Mouse (Mus musculus) gastrocnemius, adult 8-10 months (tissue): ENCODE measurements around the gene Kcne4. TPM values are rescaled to one million over a fixed set of nuclear protein-coding genes. Genes with fewer than 3 reads are reported as not detected.

Source experiments
- DNase-seq, 2 experiments: peaks; one replicate each; pipeline ENCODE4 v3.0.0; 2022; ENCODE audit warnings: low spot score in 2 of 2
- total RNA-seq, 4 experiments: library from RNA; stranded (reverse); gene quantifications; 2 replicates each; pipeline ENCODE4 v1.2.4; 2022

Gene Kcne4
- total RNA-seq, 4 experiments from 2014 or later, result 0.46 to 0.91 (median 0.71) TPM

DNA sequence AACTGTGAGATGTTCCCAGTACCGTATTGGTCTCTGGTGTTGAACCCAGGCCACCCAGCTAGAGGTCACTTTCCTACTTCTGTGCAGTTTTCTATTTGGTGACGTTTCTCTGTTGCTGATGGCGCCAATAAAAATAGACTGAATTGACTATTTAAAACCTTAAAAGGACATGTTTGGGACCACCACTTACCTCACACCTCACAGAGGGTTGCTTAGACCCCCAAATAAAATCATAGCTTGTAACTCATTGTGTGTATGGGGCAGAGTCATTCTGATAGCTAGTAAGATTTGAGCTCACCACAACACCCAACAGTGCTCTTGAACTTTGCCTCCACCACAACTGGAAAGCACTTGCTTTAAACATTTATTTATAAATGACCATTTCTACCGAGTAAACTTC, 43.0 kb downstream of the Kcne4 start:
- DNase-seq, result no peak

- no peak for DNase-seq
Measured at GRCm38 (mm10) chr1:78860056-78860455, 43.5 kb downstream of the Kcne4 start.

GRCm38 (mm10) chr1:78862281-78862680, 45.7 kb downstream of the Kcne4 start:
- peak; percentile 28 to 32 for DNase-seq

- peak in 1 of 2 experiments; percentile 13 for DNase-seq
Measured at GRCm38 (mm10) chr1:78863833-78864232, 47.3 kb downstream of the Kcne4 start.

DNA sequence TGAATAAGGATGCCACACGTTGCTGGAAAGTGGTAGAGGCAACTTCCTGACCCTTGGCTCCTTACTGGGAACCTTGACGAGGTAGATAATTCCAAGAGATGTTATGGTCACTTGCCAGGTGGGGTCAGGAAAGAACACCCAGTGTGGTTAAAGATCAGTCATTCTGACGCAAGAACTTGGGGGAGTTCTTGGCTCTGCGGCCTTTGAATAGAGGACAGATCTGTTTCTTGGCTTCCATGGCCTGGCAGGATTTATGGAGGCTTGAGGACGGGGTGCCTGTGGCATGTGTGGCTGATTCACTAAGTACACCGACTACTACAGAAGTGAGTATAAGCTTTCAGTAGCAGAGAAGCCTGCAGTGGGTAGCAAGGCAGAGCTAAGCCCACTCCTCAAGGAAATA, 47.8 kb downstream of the Kcne4 start:
- DNase-seq, result peak; percentile 24 to 28

DNA sequence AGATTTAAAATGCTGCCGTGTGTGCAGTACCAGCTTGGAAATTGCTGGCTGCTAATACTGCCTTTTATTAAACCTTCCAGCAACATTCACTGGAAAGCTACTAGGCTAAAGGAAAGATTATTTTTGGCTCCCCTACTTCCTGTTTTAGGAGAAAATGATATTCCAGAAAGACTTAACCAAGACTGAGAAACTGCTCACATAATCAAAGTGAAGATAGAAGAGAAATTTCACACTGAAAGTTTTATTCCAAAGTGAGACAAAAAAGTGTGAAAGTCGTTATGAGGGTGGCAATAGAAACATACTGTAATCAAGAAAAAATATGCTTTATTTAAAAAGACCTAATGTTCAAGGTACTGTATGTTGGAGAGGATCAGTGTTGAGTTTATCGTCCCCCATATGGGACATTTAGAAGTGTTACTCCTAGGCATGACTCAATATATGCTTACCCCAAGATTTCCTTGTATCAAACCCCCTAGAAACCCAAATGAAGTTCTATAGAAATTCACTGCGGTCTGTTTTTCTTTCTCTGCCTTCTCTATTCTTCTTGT, 48.3 kb downstream of the Kcne4 start:
- DNase-seq, result no peak

GRCm38 (mm10) chr1:78865991-78866390, 49.4 kb downstream of the Kcne4 start:
- no peak for DNase-seq

- DNase-seq, result no peak
Measured at GRCm38 (mm10) chr1:78866455-78866854, 49.9 kb downstream of the Kcne4 start.

Other genes with a start within 250 kb of the Kcne4 start
- gene Acsl3, start 158.9 kb upstream of the Kcne4 start, total RNA-seq, result 10 to 100 TPM in 2 of 4 experiments, 1 to 10 TPM in 2; 6.1 to 23.4 (median 9.1) TPM
- 1 to 10 TPM in 1 of 4 experiments, under 1 TPM in 3; 0.80 to 2.5 (median 0.91) TPM for gene Utp14b, start 158.7 kb upstream of the Kcne4 start, total RNA-seq